Mouse (Mus musculus) gastrocnemius, postnatal 4 days (tissue): Measurements from ENCODE around the gene Mrpl48. TPM values are rescaled to one million over a fixed set of nuclear protein-coding genes. Genes with fewer than 3 reads are reported as not detected.
"Not testable (repeated sequence)": the region's sequence is repeated elsewhere in the genome, so short reads cannot be mapped to it uniquely, and the experiment has no call there.

Experiments used
- DNase-seq, 2 experiments: peaks; one replicate each; pipeline ENCODE4 v3.0.0; 2021 to 2022; ENCODE audit warnings: low spot score in 2 of 2, mixed read lengths in 2 of 2
- total RNA-seq, 2 experiments: library from RNA; stranded (reverse); gene quantifications; 2 replicates each; pipeline ENCODE4 v1.2.3; 2021

Mrpl48 gene
- total RNA-seq, 2 experiments from 2014 or later, result 60.1 to 67.2 TPM

DNA sequence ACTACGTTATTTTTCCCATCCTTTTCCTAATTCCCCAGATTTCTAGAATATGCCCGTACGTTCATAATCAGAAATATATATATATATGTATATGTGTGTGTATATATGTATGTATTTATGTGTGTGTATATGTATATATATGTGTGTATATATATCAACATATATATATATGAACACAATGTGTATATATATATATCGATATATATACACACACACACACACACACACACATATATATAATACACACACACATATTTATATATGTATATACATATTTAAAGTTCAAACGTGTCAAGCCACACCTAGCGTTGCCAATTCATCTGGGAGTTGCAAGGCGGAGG, 17.6 kb downstream of the Mrpl48 start:
- DNase-seq, result no peak

GRCm38 (mm10) chr7:100589816-100590215, 18.3 kb downstream of the Mrpl48 start:
- DNase-seq, result no peak

GRCm38 (mm10) chr7:100582727-100583236, 25.3 kb downstream of the Mrpl48 start:
- DNase-seq, result peak; percentile 64 to 90

DNA sequence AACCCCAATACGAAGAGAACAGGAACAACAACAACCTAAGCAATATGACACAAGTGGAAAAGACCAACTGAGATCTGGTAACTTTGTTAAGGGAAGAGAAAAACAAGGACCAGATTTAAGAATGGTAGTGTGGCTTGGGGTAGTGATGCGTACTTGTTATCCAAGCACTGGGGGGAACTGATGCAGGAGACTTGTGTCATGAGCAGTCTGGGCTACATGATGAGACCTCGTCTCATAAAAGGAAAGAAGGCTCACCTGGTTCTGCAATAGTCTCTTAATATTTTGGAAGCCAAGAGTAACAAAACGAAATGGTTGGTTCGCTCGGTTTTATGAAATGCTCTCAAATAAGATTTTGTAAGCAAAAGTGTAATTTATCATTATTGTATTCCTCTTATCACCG, 25.9 kb downstream of the Mrpl48 start:
- no peak for DNase-seq

DNA sequence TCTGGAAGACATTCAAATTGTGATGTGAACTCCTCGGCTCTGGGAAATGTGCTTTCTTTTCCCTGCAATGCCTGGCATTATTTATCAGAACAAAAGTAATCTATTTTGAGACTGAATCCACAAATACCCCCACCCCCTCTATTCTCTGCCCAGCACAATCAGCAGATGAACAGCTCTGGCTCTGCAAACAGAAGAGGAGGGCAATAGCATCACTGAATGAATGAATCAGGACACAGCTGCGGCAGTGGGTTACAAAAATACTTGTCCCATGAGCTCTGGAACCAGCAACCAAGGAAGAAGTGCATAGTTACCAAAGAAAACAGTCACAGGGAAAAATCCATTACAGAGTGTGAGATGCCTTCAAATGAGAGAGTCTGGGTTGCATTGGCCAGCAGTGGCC, 29.3 kb downstream of the Mrpl48 start:
- DNase-seq, result no peak

DNA sequence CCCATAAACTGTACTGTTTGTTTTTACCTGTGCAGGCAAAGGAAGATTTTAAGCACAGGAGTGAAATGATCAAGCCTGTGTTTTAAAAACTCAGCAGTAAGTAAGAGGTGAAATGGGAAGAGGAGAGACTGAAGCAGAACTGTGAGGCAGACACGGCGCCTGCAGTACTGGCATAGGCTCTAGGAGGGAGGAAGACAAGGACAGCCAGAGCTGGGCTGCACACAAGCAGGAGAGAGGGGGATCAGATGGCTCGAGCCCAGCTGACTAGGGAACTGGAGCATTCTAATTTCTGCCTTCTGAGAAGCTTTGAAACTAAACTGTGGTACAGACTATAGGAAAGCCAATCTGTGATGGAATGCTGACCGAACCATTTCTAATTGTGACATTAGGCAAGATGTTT, 35.4 kb downstream of the Mrpl48 start:
- DNase-seq, result no peak

GRCm38 (mm10) chr7:100572061-100572460, 36.0 kb downstream of the Mrpl48 start:
- no peak for DNase-seq

GRCm38 (mm10) chr7:100570930-100571715, 37.0 kb downstream of the Mrpl48 start:
- no peak for DNase-seq

- DNase-seq, result no peak
These were observed 38.2 kb downstream of the Mrpl48 start for GRCm38 (mm10) chr7:100569907-100570306.

GRCm38 (mm10) chr7:100567238-100567637, 40.9 kb downstream of the Mrpl48 start:
- not testable (repeated sequence) for DNase-seq

GRCm38 (mm10) chr7:100561861-100562587, 46.1 kb downstream of the Mrpl48 start:
- no peak for DNase-seq

DNA sequence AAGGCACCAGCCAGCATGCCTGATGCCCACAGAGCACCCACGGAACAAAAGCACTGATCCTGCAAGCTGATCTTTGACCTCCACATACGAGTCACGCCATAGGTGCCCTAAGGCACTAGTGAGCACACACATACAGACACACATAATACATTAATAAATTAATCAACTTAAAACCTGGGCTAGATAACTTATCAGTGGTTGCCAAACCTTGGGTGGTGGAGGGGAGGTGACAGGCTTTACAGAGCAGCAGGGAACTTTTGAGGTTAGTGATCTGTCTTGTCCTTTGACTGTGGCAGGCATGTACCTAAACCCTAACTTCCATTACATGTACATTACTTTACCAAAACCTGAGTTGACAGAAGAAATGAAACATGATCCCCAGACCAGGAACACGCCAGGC, 48.8 kb downstream of the Mrpl48 start:
- no peak for DNase-seq

GRCm38 (mm10) chr7:100557241-100557640, 50.9 kb downstream of the Mrpl48 start:
- DNase-seq, result no peak

GRCm38 (mm10) chr7:100555431-100555951, 52.6 kb downstream of the Mrpl48 start:
- DNase-seq, result peak in 1 of 2 experiments; percentile 33

GRCm38 (mm10) chr7:100554939-100555338, 53.2 kb downstream of the Mrpl48 start:
- DNase-seq, result no peak

DNA sequence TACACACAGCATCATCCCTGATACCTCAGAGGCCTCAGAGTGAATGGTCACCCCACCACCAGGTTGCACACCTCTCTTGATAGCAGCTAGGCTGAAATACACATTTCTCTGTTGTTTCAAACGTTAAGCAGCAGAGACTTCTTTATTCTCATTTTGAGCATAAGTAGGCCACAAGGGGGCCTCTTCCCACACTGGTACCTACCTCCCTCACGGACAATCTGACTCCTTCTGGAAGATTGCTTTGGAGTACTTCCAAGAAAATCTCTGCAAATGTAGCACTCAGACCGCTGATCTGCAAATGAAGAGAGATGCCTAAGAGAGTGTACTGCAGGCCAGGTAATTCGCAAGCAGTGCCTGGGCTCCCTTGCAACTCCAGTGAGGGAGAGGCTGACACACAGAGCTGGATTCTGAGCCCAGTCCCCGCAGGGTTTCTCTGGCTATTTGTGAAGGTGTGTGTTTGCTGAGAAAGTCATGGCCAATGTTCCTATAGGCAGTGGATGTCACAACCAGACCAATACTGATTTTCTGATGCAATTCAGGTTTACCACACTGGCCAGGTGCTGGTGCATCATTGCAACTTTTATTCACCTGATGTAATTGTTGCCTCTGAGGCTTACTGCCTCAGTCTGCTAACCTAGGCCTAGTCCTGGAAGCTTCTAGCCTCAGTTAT, 57.6 kb downstream of the Mrpl48 start:
- peak in 1 of 2 experiments; percentile 38 for DNase-seq

DNA sequence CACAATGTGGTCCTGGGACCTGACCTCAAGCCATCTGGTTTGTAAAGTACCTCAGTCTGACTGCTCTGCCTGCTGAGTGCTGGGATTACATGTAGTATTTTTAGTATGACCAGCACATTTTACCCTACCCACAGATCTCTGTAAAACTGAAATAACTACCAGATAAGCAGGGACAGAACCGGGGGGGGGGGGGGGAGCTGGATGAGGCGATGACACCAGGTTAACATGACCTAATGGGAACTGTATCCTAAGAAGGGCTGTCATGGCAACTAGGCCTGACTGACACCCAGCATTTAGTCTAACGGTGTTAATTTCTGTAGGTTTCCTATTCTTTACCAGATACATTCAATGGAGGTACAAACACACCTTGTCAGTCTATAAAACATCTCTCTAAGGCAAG, 58.3 kb downstream of the Mrpl48 start:
- no peak for DNase-seq

DNA sequence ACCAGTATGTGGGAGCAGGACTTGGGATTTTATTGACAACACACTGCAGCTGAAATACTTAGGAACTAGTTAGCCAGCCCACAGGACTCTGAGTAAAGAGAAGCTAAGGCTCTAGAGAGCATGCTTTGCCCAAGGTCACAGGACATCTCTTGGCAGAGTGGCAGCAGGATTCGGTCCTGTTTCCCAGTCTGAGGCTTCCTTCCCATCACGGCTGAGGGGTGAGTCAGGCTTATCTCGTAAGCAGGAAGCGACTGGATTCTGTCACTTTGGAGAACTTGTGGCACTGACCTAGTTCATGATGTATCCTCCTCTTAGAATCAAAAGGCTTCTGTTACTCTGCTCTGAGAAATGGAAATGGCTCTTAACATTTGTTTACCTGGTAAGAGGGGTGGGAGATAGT, 60.5 kb downstream of the Mrpl48 start:
- no peak for DNase-seq

- no peak for DNase-seq
These were observed 63.7 kb downstream of the Mrpl48 start for GRCm38 (mm10) chr7:100544437-100544836.

GRCm38 (mm10) chr7:100539516-100539915, 68.6 kb downstream of the Mrpl48 start:
- DNase-seq, result no peak

DNA sequence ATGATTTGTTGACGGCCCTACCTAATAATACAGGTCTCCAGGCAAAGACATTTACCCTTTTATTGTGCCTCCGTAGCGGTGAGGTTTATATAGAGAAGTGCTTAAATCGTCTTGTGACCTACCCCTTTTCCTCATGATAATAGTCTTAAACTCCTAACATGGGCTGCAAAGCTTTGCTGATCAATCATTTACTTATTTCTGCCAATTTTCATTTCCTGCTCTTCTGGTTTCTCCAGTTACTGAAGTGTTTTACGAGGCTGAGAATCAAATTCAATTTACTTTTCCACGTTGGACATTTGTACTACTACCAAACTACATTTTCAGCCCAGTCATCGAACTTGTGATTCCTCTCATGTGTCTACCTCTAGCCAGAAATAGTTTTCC, 70.6 kb downstream of the Mrpl48 start:
- no peak for DNase-seq
